Mouse (Mus musculus) heart, postnatal 0 days (tissue): ENCODE results near the gene Spsb2.

Experiments used
- CTCF ChIP-seq: IDR thresholded peaks from 2 replicates; pipeline ENCODE4 v1.5.1; 2016; ENCODE audit warnings: antibody characterized with exemption, control low read depth, low read depth
- EP300 ChIP-seq: IDR thresholded peaks from 2 replicates; pipeline ENCODE4 v1.6.1; 2016; ENCODE audit warnings: antibody characterized with exemption, low read depth

DNA sequence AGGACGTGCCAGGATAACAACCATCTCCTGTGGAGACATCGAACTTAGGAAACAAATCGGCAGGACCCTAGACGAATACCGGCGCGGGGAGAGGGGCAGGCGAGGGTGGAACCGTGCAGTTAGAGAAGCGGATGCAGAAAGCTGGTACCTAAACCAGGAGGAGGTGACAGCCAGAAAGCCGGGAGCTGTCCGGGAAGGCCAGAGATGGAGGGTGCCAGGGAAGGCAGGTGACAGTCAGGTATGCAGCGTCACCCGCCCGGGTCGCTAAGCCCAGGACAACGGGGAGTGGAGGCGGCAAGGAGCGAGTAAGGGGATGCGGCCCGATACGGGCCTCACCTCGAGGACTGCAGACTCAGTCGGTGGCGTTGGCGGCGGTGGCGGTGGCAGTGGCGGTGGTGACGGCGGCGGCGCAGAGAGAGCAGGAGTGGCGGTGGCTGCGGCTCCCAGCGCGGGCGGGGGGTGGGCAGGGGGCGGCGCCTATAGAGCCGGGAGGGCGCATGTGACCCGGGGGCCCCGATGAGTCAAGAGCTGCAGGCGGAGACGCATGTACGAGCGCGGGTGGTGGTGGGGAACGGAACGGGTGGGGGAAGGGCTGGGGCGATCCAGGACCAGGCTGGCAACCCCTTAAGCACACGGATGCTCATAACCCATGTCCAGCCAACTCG lies 39.2 kb upstream of the Spsb2 start, which contains the start of gene Eno2:
- TF ChIP-seq EP300 (no peak), CTCF (no peak)
